Mouse (Mus musculus): ENCODE data around the gene Slc41a2.

DNA sequence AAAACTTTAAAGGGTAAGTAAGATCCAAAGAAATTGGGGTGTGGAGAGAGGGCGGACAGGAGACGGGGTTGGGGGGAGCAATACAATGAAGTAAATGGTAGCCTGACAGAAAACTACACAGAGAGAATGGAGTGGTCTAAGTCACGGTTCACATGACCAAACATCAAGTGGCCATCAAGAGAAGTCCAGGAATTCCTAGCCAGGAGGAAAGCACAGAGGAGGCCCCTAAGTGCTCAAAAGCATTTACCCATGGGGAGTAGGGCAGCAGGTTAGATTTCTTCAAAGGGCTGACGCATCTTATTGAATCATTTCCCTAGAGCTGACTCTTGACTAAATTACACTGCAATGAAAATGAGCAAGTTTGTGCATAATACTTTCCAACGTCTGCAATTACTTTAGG, 8.9 kb downstream of the Slc41a2 start:
- no peak for TF ChIP-seq CTCF (IDR thresholded peaks at IDR 0.05; ENCODE audit: low read depth, low read length)
- no peak for TF ChIP-seq GATA1 (IDR thresholded peaks at IDR 0.05; ENCODE audit: borderline replicate concordance, low read length)
